In the genomic region with DNA sequence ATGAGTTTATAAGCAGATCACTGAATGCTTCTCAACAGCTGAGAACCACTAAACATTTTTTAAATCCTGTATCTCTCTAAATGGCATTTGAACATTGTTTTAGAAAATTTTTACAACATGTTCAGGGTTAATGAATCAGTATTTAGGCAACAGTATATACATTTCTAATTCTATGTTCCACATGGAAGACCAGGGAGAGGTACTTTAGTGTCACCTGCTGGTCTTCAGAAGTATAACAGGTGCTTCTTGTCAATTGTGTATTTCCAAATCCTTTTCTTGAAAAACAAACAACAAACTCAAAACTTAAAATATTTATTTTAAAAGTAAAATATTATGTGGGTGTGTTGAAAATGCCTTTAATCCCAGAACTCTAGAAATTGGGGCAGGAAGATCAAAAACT, we compare ENCODE assay signal across 9 mouse cellular contexts. TPM values are rescaled to one million over a fixed set of nuclear protein-coding genes. Genes with fewer than 3 reads are reported as not detected.
DNase-seq lines count a peak whose midpoint lies in the region; ATAC-seq and TF ChIP-seq lines count a peak whose summit lies in the region.
"Had no signal": no experiment of that assay in that cellular context is flagged by ENCODE, and none has a peak within 500 bp of the region (broad histone marks: within the 10 kb centered on the region; RNA-seq: fewer than 3 reads in every experiment).

No protein-coding gene starts in this region.

- ATAC-seq in granulocyte monocyte progenitor cell, adult 5-6 weeks (replicated peaks; ENCODE audit: poor library complexity, severe bottlenecking) = peak; percentile 84
- ATAC-seq in erythroid progenitor cell, adult 5-6 weeks (replicated peaks; ENCODE audit: low FRiP score, poor library complexity, severe bottlenecking) = no peak

- peak; percentile 89 for TF ChIP-seq CTCF in left cerebral cortex, adult 2 months (IDR thresholded peaks at IDR 0.05)
- peak; percentile 15 for TF ChIP-seq CTCF in ES-Bruce4 (IDR thresholded peaks at IDR 0.05; ENCODE audit: low read depth, low read length)

- no peaks in the 10 kb centered on the region for H3K9me3 ChIP-seq in ES-Bruce4 (replicated peaks; ENCODE audit: control insufficient read depth, insufficient read depth, low read length, poor library complexity, severe bottlenecking)

- H3K4me1 ChIP-seq in ES-Bruce4 (ENCODE audit: control insufficient read depth, insufficient read depth, low read length) = no peaks in the 10 kb centered on the region

- no peak for TF ChIP-seq POLR2A in ES-Bruce4 (IDR thresholded peaks at IDR 0.05; ENCODE audit: insufficient read depth, low read length)

- no peak overlapping the region for H3K4me3 ChIP-seq in left cerebral cortex, adult 2 months
- no peak overlapping the region for H3K4me3 ChIP-seq in ES-Bruce4 (ENCODE audit: low read depth, low read length)
- H3K4me3 ChIP-seq: myocyte had no signal

- intact Hi-C loops in left cerebral cortex, adult 2 months (cut with DNase I) = loop anchor here (1.0 to 2.0 kb wide), 2 partner anchors 90 to 175 kb away; no protein-coding TSS in a partner anchor

- no peak overlapping the region for H3K27ac ChIP-seq in left cerebral cortex, adult 2 months
- no peak overlapping the region for H3K27ac ChIP-seq in ES-Bruce4 (ENCODE audit: insufficient read depth, low read length)

- no peak overlapping the region for H3K9ac ChIP-seq in ES-Bruce4 (ENCODE audit: low read depth, poor library complexity, severe bottlenecking)

- peak; percentile 42 to 59 for DNase-seq in cerebellum, postnatal 10 days
- DNase-seq in cerebellum, adult 11-12 months = no peak
- DNase-seq in left cerebral cortex, adult 2 months (ENCODE audit: extremely low spot score in 1 of 2, low spot score in 2 of 2) = no peak
- no peak for DNase-seq in left cerebral cortex, adult 11 months (ENCODE audit: low spot score)
- DNase-seq in adrenal gland, postnatal 36 days = no peak

- no peak for TF ChIP-seq EP300 in ES-Bruce4 (IDR thresholded peaks at IDR 0.05; ENCODE audit: insufficient read depth, low read depth, low read length)

- no peaks in the 10 kb centered on the region for H3K27me3 ChIP-seq in ES-Bruce4 (ENCODE audit: control insufficient read depth, insufficient read depth, low read length, poor library complexity, severe bottlenecking)

- no peaks in the 10 kb centered on the region for H3K36me3 ChIP-seq in ES-Bruce4 (ENCODE audit: control insufficient read depth, insufficient read depth, low read length, poor library complexity, severe bottlenecking)

RNA-seq across cellular contexts. Expression of gene Heatr1, which starts 8.5 kb away (rescaled TPM):
- total RNA-seq in left cerebral cortex, adult 2 months (2021) = 10 to 100 TPM; 28.3 to 35.5 TPM
- polyA plus RNA-seq in ES-Bruce4 (2011; ENCODE audit: insufficient read depth, insufficient read length, low read depth, missing spikeins) = 114 and 121 TPM in 2 replicates
- 59.9 and 78.3 TPM in 2 replicates for total RNA-seq in granulocyte monocyte progenitor cell, adult 5-6 weeks (2014; fragmentation: Nextera tagmentation)
- 113 and 125 TPM in 2 replicates for total RNA-seq in granulocyte monocyte progenitor cell, adult 5-6 weeks (2017)
- 7.2 and 14.3 TPM in 2 replicates for total RNA-seq in erythroid progenitor cell, adult 5-6 weeks (2015; ENCODE audit: low replicate concordance)
- total RNA-seq in erythroid progenitor cell, adult 5-6 weeks (2017; ENCODE audit: low replicate concordance) = 10.0 and 13.1 TPM in 2 replicates
- 10 to 100 TPM; 33.4 to 50.1 TPM for total RNA-seq in adrenal gland, postnatal 36 days (2021)

RNA-seq across cellular contexts. Expression of gene Actn2, which starts 45.7 kb away (rescaled TPM):
- 10 to 100 TPM; 11.7 to 15.5 TPM for total RNA-seq in left cerebral cortex, adult 2 months (2021)
- polyA plus RNA-seq in ES-Bruce4 (2011; ENCODE audit: insufficient read depth, insufficient read length, low read depth, missing spikeins) = 1.4 and 2.2 TPM in 2 replicates
- total RNA-seq in granulocyte monocyte progenitor cell, adult 5-6 weeks (2014; fragmentation: Nextera tagmentation) = not detected in 2 replicates
- not detected in 2 replicates for total RNA-seq in granulocyte monocyte progenitor cell, adult 5-6 weeks (2017)
- total RNA-seq in erythroid progenitor cell, adult 5-6 weeks (2015; ENCODE audit: low replicate concordance) = 2.9 TPM in 1 of 2 replicates, not detected in the other
- not detected in 2 replicates for total RNA-seq in erythroid progenitor cell, adult 5-6 weeks (2017; ENCODE audit: low replicate concordance)
- under 1 TPM; 0.10 to 0.59 TPM for total RNA-seq in adrenal gland, postnatal 36 days (2021)

Comparison
In these comparisons a context has a peak if more than half of its experiments do, and no peak if none do; other contexts are left out.
1. DNase-seq: peak in cerebellum, postnatal 10 days (2 of 2); none in cerebellum, adult 11-12 months (single experiment), left cerebral cortex, adult 2 months (0 of 2), left cerebral cortex, adult 11 months (single experiment) and adrenal gland, postnatal 36 days (0 of 2).